Mouse (Mus musculus) small intestine, adult 2 months (tissue): ENCODE data around the gene Miga2.

ENCODE experiments used
- CTCF ChIP-seq: fragments of 200-500 bp; IDR thresholded peaks from 2 replicates; pipeline ENCODE4 v1.5.1; 2012; ENCODE audit warnings: low read depth, mild to moderate bottlenecking, control low read depth, inconsistent platforms, low read length, moderate library complexity, mixed read lengths; ENCODE audit not compliant: insufficient replicate concordance, insufficient read length; ENCODE audit errors: extremely low read depth
- POLR2A ChIP-seq: fragments of 200-500 bp; IDR thresholded peaks from 2 replicates; pipeline ENCODE4 v1.6.1; 2012; ENCODE audit warnings: low read depth, mild to moderate bottlenecking, control low read depth, inconsistent platforms, low read length, moderate library complexity

DNA sequence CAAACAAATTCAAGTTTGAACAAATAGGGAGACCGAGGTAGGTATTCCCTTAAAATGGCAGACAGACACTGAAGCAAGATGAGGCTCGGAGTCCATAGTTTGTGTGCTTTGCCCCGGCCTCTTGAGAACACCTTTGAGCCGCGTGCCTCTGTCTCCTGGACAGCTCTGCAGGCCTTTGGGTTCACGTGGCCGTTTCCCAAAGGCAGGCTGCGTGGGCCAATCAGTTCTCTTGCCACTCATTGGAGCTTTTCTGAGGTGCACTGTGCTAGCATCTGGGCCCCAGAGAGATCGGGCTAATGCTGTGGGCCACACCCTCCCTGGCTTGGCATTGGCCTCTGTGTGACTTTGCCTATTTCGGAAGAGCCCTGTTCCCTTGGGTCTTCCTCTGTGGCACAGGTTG, 11.9 kb downstream of the Miga2 start:
- TF ChIP-seq POLR2A: no peak
- no peak for TF ChIP-seq CTCF
